Mouse (Mus musculus) midbrain, embryonic 13.5 days (tissue): Measurements from ENCODE around the gene Arnt2. TPM values are rescaled to one million over a fixed set of nuclear protein-coding genes. Genes with fewer than 3 reads are reported as not detected.

Experiments
- ATAC-seq: fragments of 200-750 bp; cut with Nextera tagmentation; 2 replicates; pipeline ENCODE4 v1.8.0; 2017; ENCODE audit warnings: mild to moderate bottlenecking, moderate TSS enrichment, moderate library complexity
- H3K27ac ChIP-seq: fragments of 300-500 bp; sonication (generic); 2 replicates; pipeline ENCODE4 v1.5.1; 2015; ENCODE audit warnings: inconsistent platforms, mild to moderate bottlenecking, moderate library complexity
- H3K27me3 ChIP-seq: fragments of 300-500 bp; sonication (generic); 2 replicates; pipeline ENCODE4 v1.6.1; 2015; ENCODE audit warnings: mild to moderate bottlenecking, inconsistent platforms
- H3K36me3 ChIP-seq: fragments of 300-500 bp; sonication (generic); 2 replicates; pipeline ENCODE4 v1.6.1; 2015; ENCODE audit warnings: mild to moderate bottlenecking, inconsistent platforms
- H3K4me1 ChIP-seq: fragments of 300-500 bp; sonication (generic); replicated peaks from 2 replicates; pipeline ENCODE4 v1.6.1; 2015; ENCODE audit warnings: inconsistent platforms
- H3K4me2 ChIP-seq: fragments of 300-500 bp; sonication (generic); replicated peaks from 2 replicates; pipeline ENCODE4 v1.6.1; 2015; ENCODE audit warnings: moderate library complexity, mild to moderate bottlenecking, inconsistent platforms
- H3K4me3 ChIP-seq: fragments of 300-500 bp; sonication (generic); replicated peaks from 2 replicates; pipeline ENCODE4 v1.5.1; 2015; ENCODE audit warnings: mild to moderate bottlenecking, inconsistent platforms
- H3K9ac ChIP-seq: fragments of 300-500 bp; sonication (generic); replicated peaks from 2 replicates; pipeline ENCODE4 v1.6.1; 2015; ENCODE audit warnings: mild to moderate bottlenecking, inconsistent platforms
- H3K9me3 ChIP-seq: fragments of 300-500 bp; sonication (generic); 2 replicates; pipeline ENCODE4 v1.6.1; 2016; ENCODE audit warnings: mild to moderate bottlenecking, inconsistent platforms
- WGBS: fragments of 180-500 bp; shearing (Covaris S2); methylation state at CpG from one replicate; pipeline ENCODE4 v1.1.7; 2015; 5-methylcytosine and 5-hydroxymethylcytosine counted together
- polyA plus RNA-seq: library from polyadenylated mRNA; unstranded; fragments of >200 nt; fragmentation: Nextera tagmentation; extraction: Ambion mirVana; gene quantifications from 2 replicates; pipeline ENCODE4 v1.2.1, GENCODE M21; 2015

Gene Arnt2
- polyA plus RNA-seq, 1 experiment from 2014 or later, result 77.1 TPM

GRCm38 (mm10) chr7:84310909-84311311 is 99.1 kb downstream of the Arnt2 start:
- H3K4me1 ChIP-seq, result no peaks in the 10 kb centered on the region
- H3K9ac ChIP-seq, result no peak overlapping the region
- H3K27me3 ChIP-seq, result no peaks in the 10 kb centered on the region
- no peak overlapping the region for H3K4me3 ChIP-seq
- no peaks in the 10 kb centered on the region for H3K9me3 ChIP-seq
- WGBS, result 91% methylated on average over 4 of the region's 4 CpGs
- H3K36me3 ChIP-seq, result peaks cover 65% of the 10 kb centered on the region
- H3K27ac ChIP-seq, result no peak overlapping the region
- no peak for ATAC-seq
- H3K4me2 ChIP-seq, result no peak overlapping the region

GRCm38 (mm10) chr7:84307329-84307925 is 102.5 kb downstream of the Arnt2 start:
- Histone ChIP-seq H3K9me3 (no peaks in the 10 kb centered on the region), H3K9ac (no peak overlapping the region), H3K27me3 (no peaks in the 10 kb centered on the region), H3K4me2 (no peak overlapping the region), H3K4me1 (no peaks in the 10 kb centered on the region), H3K27ac (no peak overlapping the region), H3K4me3 (no peak overlapping the region), H3K36me3 (peaks cover 67% of the 10 kb centered on the region)
- no peak for ATAC-seq
- 90% methylated on average over 3 of the region's 3 CpGs for WGBS

DNA sequence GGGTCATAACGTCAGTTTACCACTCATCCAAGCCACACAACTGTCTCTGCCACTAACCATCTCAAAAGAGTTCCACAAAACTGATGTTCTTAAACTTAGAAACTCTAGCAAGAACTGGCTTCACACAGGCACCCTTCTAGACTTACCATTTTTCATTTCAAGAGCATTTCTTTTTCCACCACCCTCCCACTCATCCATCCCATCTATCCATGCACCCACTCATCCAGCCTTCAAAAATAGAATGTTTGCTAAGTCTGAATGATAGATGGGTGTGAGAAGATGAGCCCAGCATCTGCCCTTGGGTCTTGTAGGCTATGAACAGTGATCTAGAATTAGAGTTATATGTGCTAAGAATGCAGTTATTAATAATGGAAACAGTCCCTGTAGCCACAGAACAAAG is 109.7 kb downstream of the Arnt2 start:
- no peak overlapping the region for H3K9ac ChIP-seq
- H3K4me1 ChIP-seq, result no peaks in the 10 kb centered on the region
- H3K4me2 ChIP-seq, result no peak overlapping the region
- H3K27ac ChIP-seq, result no peak overlapping the region
- H3K27me3 ChIP-seq, result no peaks in the 10 kb centered on the region
- no peak for ATAC-seq
- 92% methylated on average over 1 of the region's 1 CpGs for WGBS
- H3K9me3 ChIP-seq, result no peaks in the 10 kb centered on the region
- H3K4me3 ChIP-seq, result no peak overlapping the region
- H3K36me3 ChIP-seq, result peaks cover 46% of the 10 kb centered on the region

GRCm38 (mm10) chr7:84299601-84300000 is 110.4 kb downstream of the Arnt2 start:
- Histone ChIP-seq H3K27me3 (no peaks in the 10 kb centered on the region), H3K9me3 (no peaks in the 10 kb centered on the region), H3K4me2 (no peak overlapping the region), H3K9ac (no peak overlapping the region), H3K4me3 (no peak overlapping the region), H3K36me3 (peaks cover 40% of the 10 kb centered on the region), H3K4me1 (no peaks in the 10 kb centered on the region), H3K27ac (no peak overlapping the region)
- ATAC-seq, result no peak
- WGBS, result 95% methylated on average over 4 of the region's 4 CpGs

DNA sequence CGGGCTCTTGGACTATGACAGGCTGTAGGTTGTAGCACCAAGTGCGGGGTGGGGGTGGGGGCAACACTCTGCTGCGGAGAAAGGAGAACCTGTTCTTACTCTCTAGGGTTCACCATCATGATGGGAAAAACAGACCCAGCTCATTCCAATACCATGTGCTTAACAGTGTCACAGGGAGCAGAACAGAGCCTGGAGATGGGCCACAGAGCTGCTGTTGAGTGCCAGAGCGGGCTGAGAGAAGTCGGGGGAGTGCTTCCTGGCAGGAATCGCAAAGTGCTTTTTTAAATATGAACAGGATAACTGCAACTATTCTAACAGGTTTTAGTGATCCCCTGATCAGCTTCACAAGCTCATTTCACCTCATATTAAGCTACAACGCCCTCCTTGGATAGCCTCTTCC is 116.9 kb downstream of the Arnt2 start:
- Histone ChIP-seq H3K4me2 (no peak overlapping the region), H3K4me1 (no peaks in the 10 kb centered on the region), H3K4me3 (no peak overlapping the region), H3K27me3 (no peaks in the 10 kb centered on the region), H3K9me3 (no peaks in the 10 kb centered on the region), H3K9ac (no peak overlapping the region), H3K27ac (no peak overlapping the region), H3K36me3 (peaks cover 56% of the 10 kb centered on the region)
- ATAC-seq, result no peak
- WGBS, result 95% methylated on average over 7 of the region's 7 CpGs

- Histone ChIP-seq H3K4me1 (no peaks in the 10 kb centered on the region), H3K4me3 (no peak overlapping the region), H3K9me3 (no peaks in the 10 kb centered on the region), H3K27me3 (no peaks in the 10 kb centered on the region), H3K27ac (0 out of 2 replicates have a peak overlapping the region, but pooled peaks have one; percentile 3), H3K4me2 (no peak overlapping the region), H3K9ac (no peak overlapping the region), H3K36me3 (peaks cover 69% of the 10 kb centered on the region)
- 70% methylated on average over 2 of the region's 2 CpGs for WGBS
- no peak for ATAC-seq
Observed at GRCm38 (mm10) chr7:84287226-84287587, 122.8 kb downstream of the Arnt2 start.

DNA sequence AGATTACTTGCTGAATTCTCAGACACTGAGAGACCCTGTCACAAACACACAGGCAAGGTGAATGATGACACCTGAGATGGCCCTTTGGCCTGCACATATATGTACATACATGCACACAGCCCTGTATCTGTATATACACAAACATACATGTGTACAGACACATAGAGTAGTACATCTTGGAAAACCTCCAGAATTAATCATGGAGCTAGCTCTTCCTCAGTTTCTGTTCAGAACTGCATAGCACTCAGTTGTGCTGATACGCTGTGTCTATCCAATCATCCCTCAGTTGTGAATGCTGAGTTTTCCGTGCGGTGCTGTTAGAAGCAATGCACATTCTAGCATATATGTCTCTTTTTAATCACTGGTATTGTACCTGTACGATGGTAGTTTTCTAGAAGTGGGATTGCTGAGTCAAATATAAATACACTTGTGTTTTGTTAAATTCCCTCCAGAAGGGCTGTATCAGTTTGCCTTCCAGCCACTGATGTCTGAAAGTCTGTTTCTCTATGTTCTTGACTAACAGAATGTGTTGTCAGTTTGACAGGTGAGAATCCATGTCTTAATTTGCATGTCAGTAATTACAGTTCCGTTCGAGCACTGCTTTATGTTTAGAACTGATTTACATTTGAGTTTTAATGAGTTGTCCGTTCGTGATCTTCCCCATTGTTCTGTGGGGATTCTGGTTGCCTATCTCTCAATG is 123.3 kb downstream of the Arnt2 start:
- no peaks in the 10 kb centered on the region for H3K27me3 ChIP-seq
- H3K27ac ChIP-seq, result no peak overlapping the region
- H3K36me3 ChIP-seq, result peaks cover 69% of the 10 kb centered on the region
- no peak overlapping the region for H3K9ac ChIP-seq
- ATAC-seq, result no peak
- H3K9me3 ChIP-seq, result no peaks in the 10 kb centered on the region
- H3K4me1 ChIP-seq, result no peaks in the 10 kb centered on the region
- no peak overlapping the region for H3K4me2 ChIP-seq
- 85% methylated on average over 8 of the region's 8 CpGs for WGBS
- H3K4me3 ChIP-seq, result no peak overlapping the region

DNA sequence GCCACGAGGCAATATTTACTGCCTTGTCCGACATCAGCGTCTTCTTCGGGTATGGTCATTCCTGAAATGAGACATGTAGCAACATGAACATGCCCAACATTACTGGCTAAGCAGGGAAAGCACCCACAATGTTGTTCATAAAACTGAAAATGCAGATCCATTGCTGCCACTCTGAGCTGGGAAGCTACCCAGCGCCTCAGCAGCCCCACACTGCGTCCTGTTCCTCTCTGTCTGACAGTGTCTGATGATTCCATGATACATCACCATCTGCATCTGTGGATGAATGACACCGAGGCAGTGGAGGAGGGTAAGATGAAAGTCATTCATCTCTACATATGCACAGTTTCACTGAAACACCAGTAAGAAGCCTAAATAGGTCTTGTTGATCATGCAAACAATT is 124.2 kb downstream of the Arnt2 start:
- no peak overlapping the region for H3K4me3 ChIP-seq
- WGBS, result 95% methylated on average over 7 of the region's 7 CpGs
- H3K4me1 ChIP-seq, result no peaks in the 10 kb centered on the region
- H3K27ac ChIP-seq, result no peak overlapping the region
- no peaks in the 10 kb centered on the region for H3K9me3 ChIP-seq
- no peak overlapping the region for H3K4me2 ChIP-seq
- ATAC-seq, result no peak
- peaks cover 69% of the 10 kb centered on the region for H3K36me3 ChIP-seq
- no peaks in the 10 kb centered on the region for H3K27me3 ChIP-seq
- no peak overlapping the region for H3K9ac ChIP-seq

DNA sequence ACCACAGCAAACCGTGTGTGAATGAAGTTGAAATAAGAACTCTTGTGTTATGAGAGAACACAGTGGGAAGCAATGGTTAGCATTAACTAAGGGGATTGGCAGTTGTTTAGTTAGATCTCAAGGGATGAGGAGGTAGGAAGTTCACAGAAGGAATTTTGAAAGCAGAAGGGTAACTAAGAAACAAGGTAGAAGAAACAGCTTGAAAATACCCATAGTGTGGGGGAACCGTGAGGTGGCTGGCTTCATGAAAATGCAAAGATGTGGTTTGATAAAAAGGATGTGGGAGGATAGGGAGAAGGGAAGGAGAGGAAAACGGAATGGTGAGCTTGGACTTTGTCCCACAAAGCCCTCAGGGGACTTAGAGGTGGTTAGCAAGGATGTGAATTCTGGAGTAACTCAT is 125.0 kb downstream of the Arnt2 start:
- H3K4me1 ChIP-seq, result no peaks in the 10 kb centered on the region
- no peaks in the 10 kb centered on the region for H3K9me3 ChIP-seq
- no peak overlapping the region for H3K9ac ChIP-seq
- no peaks in the 10 kb centered on the region for H3K27me3 ChIP-seq
- H3K4me3 ChIP-seq, result no peak overlapping the region
- no peak overlapping the region for H3K27ac ChIP-seq
- ATAC-seq, result no peak
- H3K4me2 ChIP-seq, result no peak overlapping the region
- H3K36me3 ChIP-seq, result peaks cover 69% of the 10 kb centered on the region
- 82% methylated on average over 3 of the region's 3 CpGs for WGBS

DNA sequence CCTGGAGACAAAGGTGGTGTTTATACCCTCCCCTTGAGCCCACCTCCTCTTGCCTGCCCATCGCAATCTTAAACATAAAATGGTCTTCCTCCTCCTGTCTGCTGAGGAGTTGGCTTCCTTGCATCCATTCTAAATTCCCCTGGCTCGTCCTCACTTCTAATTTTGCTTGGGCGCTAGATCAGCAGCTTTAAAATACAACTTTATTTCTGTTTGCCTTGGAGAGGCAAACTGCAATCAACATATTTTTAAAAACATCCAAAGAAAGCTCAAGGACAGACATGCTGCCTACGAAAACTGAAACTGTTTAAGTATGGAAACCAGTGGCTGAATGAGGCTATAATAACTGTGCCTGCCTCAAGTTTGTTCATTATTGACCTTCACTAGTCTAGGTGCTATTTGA is 127.7 kb downstream of the Arnt2 start:
- no peak for ATAC-seq
- H3K27me3 ChIP-seq, result no peaks in the 10 kb centered on the region
- H3K9ac ChIP-seq, result no peak overlapping the region
- H3K27ac ChIP-seq, result no peak overlapping the region
- WGBS, result 98% methylated on average over 4 of the region's 4 CpGs
- peaks cover 82% of the 10 kb centered on the region for H3K36me3 ChIP-seq
- H3K4me2 ChIP-seq, result no peak overlapping the region
- no peaks in the 10 kb centered on the region for H3K4me1 ChIP-seq
- no peak overlapping the region for H3K4me3 ChIP-seq
- no peaks in the 10 kb centered on the region for H3K9me3 ChIP-seq

- no peak for ATAC-seq
- 100% methylated on average over 1 of the region's 1 CpGs for WGBS
Observed at GRCm38 (mm10) chr7:84279231-84279630, 130.7 kb downstream of the Arnt2 start.

DNA sequence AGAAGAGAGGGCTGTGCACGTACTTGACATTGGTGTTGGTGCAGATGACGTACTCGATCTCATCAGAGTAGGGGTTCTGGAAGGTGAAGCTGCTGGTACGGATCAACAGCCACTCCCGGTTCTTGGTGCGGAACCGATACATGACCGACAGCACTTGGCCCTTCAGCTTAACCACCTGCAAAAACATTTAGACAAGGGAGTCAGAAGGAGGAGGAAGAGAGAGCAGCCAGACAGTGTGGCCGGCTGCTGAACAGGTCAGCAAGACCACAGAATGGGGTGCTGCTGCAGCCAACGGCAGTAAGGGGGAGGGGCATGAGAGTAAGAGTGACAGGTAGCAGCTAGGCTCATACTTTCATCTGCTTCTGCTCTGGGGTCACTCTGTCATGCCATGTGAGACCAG is 134.7 kb downstream of the Arnt2 start:
- no peak overlapping the region for H3K27ac ChIP-seq
- no peak for ATAC-seq
- no peak overlapping the region for H3K4me2 ChIP-seq
- no peak overlapping the region for H3K4me3 ChIP-seq
- no peaks in the 10 kb centered on the region for H3K9me3 ChIP-seq
- no peak overlapping the region for H3K9ac ChIP-seq
- 86% methylated on average over 10 of the region's 10 CpGs for WGBS
- H3K36me3 ChIP-seq, result peaks cover 83% of the 10 kb centered on the region
- H3K4me1 ChIP-seq, result no peaks in the 10 kb centered on the region
- H3K27me3 ChIP-seq, result no peaks in the 10 kb centered on the region

More at GRCm38 (mm10) chr7:84279231-84279630, 130.7 kb downstream of the Arnt2 start:
- Histone ChIP-seq H3K4me2 (no peak overlapping the region), H3K4me1 (no peaks in the 10 kb centered on the region), H3K9me3 (no peaks in the 10 kb centered on the region), H3K4me3 (no peak overlapping the region), H3K27me3 (no peaks in the 10 kb centered on the region), H3K27ac (no peak overlapping the region), H3K36me3 (peaks cover 89% of the 10 kb centered on the region), H3K9ac (no peak overlapping the region)

DNA sequence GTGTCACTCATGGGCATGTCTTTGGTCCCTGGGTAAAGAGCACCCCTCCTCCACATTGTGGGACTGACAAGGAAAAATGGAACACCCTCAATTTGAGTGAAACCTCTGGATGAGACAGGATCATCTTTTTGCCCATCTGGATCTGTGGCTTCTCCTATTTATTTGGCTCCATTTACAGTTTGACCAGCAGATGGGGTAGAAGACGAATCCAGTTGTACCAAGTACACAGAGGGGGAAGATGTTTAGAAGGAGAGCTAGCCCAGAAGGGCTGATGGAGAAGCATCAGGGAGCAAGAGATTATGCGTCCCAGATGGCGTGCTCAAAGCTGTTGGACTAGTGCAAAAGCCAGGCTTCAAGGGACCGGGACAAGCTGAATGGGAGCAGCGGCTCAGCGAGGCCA is 136.0 kb downstream of the Arnt2 start:
- Histone ChIP-seq H3K4me1 (no peaks in the 10 kb centered on the region), H3K9me3 (no peaks in the 10 kb centered on the region), H3K4me2 (no peak overlapping the region), H3K9ac (no peak overlapping the region), H3K4me3 (no peak overlapping the region), H3K36me3 (peaks cover 82% of the 10 kb centered on the region), H3K27ac (no peak overlapping the region), H3K27me3 (no peaks in the 10 kb centered on the region)
- 85% methylated on average over 6 of the region's 6 CpGs for whole genome bisulfite sequencing
- ATAC-seq, result no peak
